Mouse (Mus musculus) MN1 (cell line): Measurements from ENCODE around the gene 3110001I22Rik.

ENCODE experiments used
- DNase-seq: peaks from one replicate; pipeline ENCODE4 v3.0.0-alpha.2; 2016; ENCODE audit warnings: low spot score

The 3110001I22Rik gene

GRCm38 (mm10) chr16:13722937-13723336 lies 51.2 kb downstream of the 3110001I22Rik start:
- no peak for DNase-seq

- DNase-seq, result no peak
These were observed 56.1 kb downstream of the 3110001I22Rik start for GRCm38 (mm10) chr16:13727811-13728335.
